Mouse (Mus musculus) lung, postnatal 25 days (tissue): Measurements from ENCODE around the gene Olfr1532-ps1.
"Not testable (repeated sequence)": the region's sequence is repeated elsewhere in the genome, so short reads cannot be mapped to it uniquely, and the experiment has no call there.

ENCODE experiments used
- DNase-seq: peaks from one replicate; pipeline ENCODE4 v3.0.0; 2022; ENCODE audit warnings: low spot score

Gene Olfr1532-ps1

GRCm38 (mm10) chr7:106907676-106908075 lies at the start of gene Olfr1532-ps1:
Olfr1532-ps1 (plus strand) TSS chr7:106908001.
- DNase-seq = no peak

- DNase-seq = no peak
Observed at GRCm38 (mm10) chr7:106862885-106863284, 44.9 kb upstream of the Olfr1532-ps1 start, which contains the start of gene Olfr704. Olfr704 (plus strand) TSS chr7:106863185.

GRCm38 (mm10) chr7:106876791-106877190 lies 31.0 kb upstream of the Olfr1532-ps1 start, which contains the start of gene Olfr705:
Olfr705 (minus strand) TSS chr7:106876891.
- DNase-seq = no peak

- no peak for DNase-seq
Observed at GRCm38 (mm10) chr7:106888062-106888461, 19.7 kb upstream of the Olfr1532-ps1 start, which contains the start of gene Olfr706. Olfr706 (minus strand) TSS chr7:106888162.

- not testable (repeated sequence) for DNase-seq
Observed at GRCm38 (mm10) chr7:106901141-106901540, 6.7 kb upstream of the Olfr1532-ps1 start, which contains the start of gene Olfr707. Olfr707 (minus strand) TSS chr7:106901241.

- not testable (repeated sequence) for DNase-seq
Observed at GRCm38 (mm10) chr7:106920961-106921360, 13.2 kb downstream of the Olfr1532-ps1 start.

GRCm38 (mm10) chr7:106932119-106932518 lies 24.3 kb downstream of the Olfr1532-ps1 start, which contains the start of gene Olfr709-ps1:
Olfr709-ps1 (minus strand) TSS chr7:106932219.
- DNase-seq = no peak

GRCm38 (mm10) chr7:106948212-106948611 lies 40.4 kb downstream of the Olfr1532-ps1 start, which contains the start of gene Olfr710:
Olfr710 (minus strand) TSS chr7:106948312.
- DNase-seq = no peak

GRCm38 (mm10) chr7:106963837-106964236 lies 56.0 kb downstream of the Olfr1532-ps1 start, which contains the start of gene Olfr6:
Olfr6 (minus strand) TSS chr7:106963937.
- no peak for DNase-seq
